12 mouse cellular contexts compared by ENCODE assay signal in genomic region chr2:38637716-38638267, GRCm38 (mm10). TPM values are rescaled to one million over a fixed set of nuclear protein-coding genes. Genes with fewer than 3 reads are reported as not detected.
DNase-seq lines count a peak whose midpoint lies in the region; ATAC-seq and TF ChIP-seq lines count a peak whose summit lies in the region.
"Had no signal": no experiment of that assay in that cellular context is flagged by ENCODE, and none has a peak within 500 bp of the region (broad histone marks: within the 10 kb centered on the region; RNA-seq: fewer than 3 reads in every experiment).

No protein-coding gene starts in this region.

- H3K9me3 ChIP-seq in forebrain, embryonic 15.5 days, result no peaks in the 10 kb centered on the region
- H3K9me3 ChIP-seq in forebrain, embryonic 13.5 days (replicated peaks), result no peaks in the 10 kb centered on the region
- H3K9me3 ChIP-seq in liver, postnatal 0 days (ENCODE audit: low read length), result no peaks in the 10 kb centered on the region
- H3K9me3 ChIP-seq in MEL (replicated peaks; ENCODE audit: insufficient read depth, low read length), result no peaks in the 10 kb centered on the region
- H3K9me3 ChIP-seq in hindbrain, embryonic 10.5 days, result no peaks in the 10 kb centered on the region
- H3K9me3 ChIP-seq: kidney, embryonic 15.5 days; megakaryocyte, embryonic 14.5 days had no signal

- no peak overlapping the region for H3K4me3 ChIP-seq in forebrain, embryonic 15.5 days
- no peak overlapping the region for H3K4me3 ChIP-seq in forebrain, embryonic 13.5 days
- H3K4me3 ChIP-seq in liver, postnatal 0 days (ENCODE audit: low read depth, low read length), result no peak overlapping the region
- no peak overlapping the region for H3K4me3 ChIP-seq in MEL (ENCODE audit: control insufficient read depth in 1 of 2, insufficient read depth in 1 of 2, low read depth in 2 of 2, low read length in 2 of 2)
- no peak overlapping the region for H3K4me3 ChIP-seq in hindbrain, embryonic 10.5 days
- H3K4me3 ChIP-seq: kidney, embryonic 15.5 days; megakaryocyte, embryonic 14.5 days had no signal

- no peak overlapping the region for H3K4me2 ChIP-seq in forebrain, embryonic 15.5 days (replicated peaks)
- no peak overlapping the region for H3K4me2 ChIP-seq in forebrain, embryonic 13.5 days
- no peak overlapping the region for H3K4me2 ChIP-seq in liver, postnatal 0 days (ENCODE audit: low read depth, low read length)
- H3K4me2 ChIP-seq: kidney, embryonic 15.5 days; liver, embryonic 11.5 days had no signal

- H3K36me3 ChIP-seq in forebrain, embryonic 15.5 days, result peaks cover 81% of the 10 kb centered on the region
- H3K36me3 ChIP-seq in forebrain, embryonic 13.5 days (ENCODE audit: poor library complexity, severe bottlenecking), result peaks cover 82% of the 10 kb centered on the region
- peaks cover 77% of the 10 kb centered on the region for H3K36me3 ChIP-seq in liver, postnatal 0 days (replicated peaks; ENCODE audit: insufficient read depth, low read length)
- H3K36me3 ChIP-seq in MEL (ENCODE audit: control insufficient read depth in 1 of 2, insufficient read depth in 2 of 2, low read length in 2 of 2), result peaks cover 8 to 31% of the 10 kb centered on the region in 2 experiments
- H3K36me3 ChIP-seq in hindbrain, embryonic 10.5 days, result peaks cover 92% of the 10 kb centered on the region

- no peak overlapping the region for H3K27ac ChIP-seq in forebrain, embryonic 15.5 days (replicated peaks)
- H3K27ac ChIP-seq in forebrain, embryonic 13.5 days, result no peak overlapping the region
- no peak overlapping the region for H3K27ac ChIP-seq in liver, postnatal 0 days (ENCODE audit: low read depth)
- H3K27ac ChIP-seq in MEL (ENCODE audit: control insufficient read depth, low read depth, low read length), result no peak overlapping the region
- H3K27ac ChIP-seq in hindbrain, embryonic 10.5 days, result no peak overlapping the region
- H3K27ac ChIP-seq: kidney, embryonic 15.5 days had no signal

- TF ChIP-seq CTCF in liver, postnatal 0 days (IDR thresholded peaks at IDR 0.05; ENCODE audit: low read depth), result peak; percentile 23
- peak in 1 of 3 experiments; percentile 46; a peak in 2 of 6 replicates for TF ChIP-seq CTCF in MEL (IDR thresholded peaks at IDR 0.05 in 2 of 3, conservative IDR thresholded peaks at IDR 0.05 in 1 of 3; ENCODE audit: control insufficient read depth in 1 of 3, insufficient read depth in 1 of 3, low read depth in 2 of 3, low read length in 3 of 3, poor library complexity in 1 of 3, severe bottlenecking in 1 of 3)

- no peak for TF ChIP-seq POLR2A in MEL (IDR thresholded peaks at IDR 0.05; ENCODE audit: control insufficient read depth in 1 of 2, insufficient read depth in 1 of 2, low read depth in 1 of 2, low read length in 2 of 2, poor library complexity in 1 of 2)

- TF ChIP-seq EP300 in liver, postnatal 0 days (IDR thresholded peaks at IDR 0.05; ENCODE audit: low read depth), result no peak
- TF ChIP-seq EP300 in MEL (IDR thresholded peaks at IDR 0.05; ENCODE audit: low read depth in 1 of 2, low read length in 2 of 2), result no peak

- H3K9ac ChIP-seq in forebrain, embryonic 15.5 days (replicated peaks), result no peak overlapping the region
- no peak overlapping the region for H3K9ac ChIP-seq in forebrain, embryonic 13.5 days
- H3K9ac ChIP-seq in liver, postnatal 0 days (replicated peaks), result no peak overlapping the region
- H3K9ac ChIP-seq in MEL (ENCODE audit: control insufficient read depth, low read depth, low read length, poor library complexity, severe bottlenecking), result no peak overlapping the region
- H3K9ac ChIP-seq: kidney, embryonic 15.5 days had no signal

- peaks cover 6% of the 10 kb centered on the region for H3K4me1 ChIP-seq in forebrain, embryonic 15.5 days
- peaks cover 5% of the 10 kb centered on the region; the same call in 1 of the 2 replicates for H3K4me1 ChIP-seq in forebrain, embryonic 13.5 days
- H3K4me1 ChIP-seq in liver, postnatal 0 days (ENCODE audit: insufficient read depth), result peaks cover 4% of the 10 kb centered on the region
- no peaks in the 10 kb centered on the region for H3K4me1 ChIP-seq in MEL (ENCODE audit: control insufficient read depth in 1 of 2, insufficient read depth in 2 of 2, low read length in 2 of 2)
- peaks cover 5% of the 10 kb centered on the region for H3K4me1 ChIP-seq in hindbrain, embryonic 10.5 days (replicated peaks)

- 82% methylated on average over 4 of the region's 4 CpGs for WGBS in forebrain, embryonic 15.5 days
- 79% methylated on average over 4 of the region's 4 CpGs for WGBS in forebrain, embryonic 13.5 days
- 83% methylated on average over 4 of the region's 4 CpGs for WGBS in liver, postnatal 0 days (ENCODE audit: insufficient replicate concordance)
- WGBS in hindbrain, embryonic 10.5 days, result 84% methylated on average over 4 of the region's 4 CpGs

- peaks cover 20% of the 10 kb centered on the region for H3K79me2 ChIP-seq in MEL (ENCODE audit: control insufficient read depth, insufficient read depth, low read length, poor library complexity)

- no peaks in the 10 kb centered on the region for H3K27me3 ChIP-seq in forebrain, embryonic 15.5 days
- H3K27me3 ChIP-seq in forebrain, embryonic 13.5 days, result no peaks in the 10 kb centered on the region
- H3K27me3 ChIP-seq in liver, postnatal 0 days (ENCODE audit: insufficient read depth, low read length), result no peaks in the 10 kb centered on the region
- no peaks in the 10 kb centered on the region for H3K27me3 ChIP-seq in MEL (ENCODE audit: control insufficient read depth in 1 of 2, insufficient read depth in 2 of 2, low read length in 2 of 2)
- H3K27me3 ChIP-seq in hindbrain, embryonic 10.5 days (ENCODE audit: insufficient read depth, poor library complexity, severe bottlenecking), result no peaks in the 10 kb centered on the region
- H3K27me3 ChIP-seq: kidney, embryonic 15.5 days; megakaryocyte, embryonic 14.5 days had no signal

- peak; percentile 17 for TF ChIP-seq RAD21 in MEL (IDR thresholded peaks at IDR 0.05; ENCODE audit: low read depth, low read length)

- no peak for DNase-seq in liver, postnatal 0 days
- DNase-seq in liver, result no peak
- peak; percentile 31 for DNase-seq in MEL (ENCODE audit: low read depth, low spot score)
- peak; percentile 39 for DNase-seq in naive thymus-derived CD4-positive, alpha-beta T cell, adult 2 months (ENCODE audit: low read depth)
- no peak for DNase-seq in neural tube, embryonic 10.5 days (ENCODE audit: extremely low spot score, low spot score)
- no peak for DNase-seq in hindbrain, embryonic 10.5 days (ENCODE audit: low spot score)
- DNase-seq: right cerebral cortex, postnatal 14 days had no signal

- ATAC-seq in forebrain, embryonic 15.5 days (replicated peaks), result 0 out of 2 replicates have a peak, but pooled peaks have one; percentile 53
- no peak for ATAC-seq in forebrain, embryonic 13.5 days
- ATAC-seq in liver, postnatal 0 days, result no peak

TF ChIP-seq in MEL, 35 proteins besides CTCF, POLR2A, EP300 and RAD21:
- peak; percentile 80 for TF ChIP-seq ZNF384 (IDR thresholded peaks at IDR 0.05; ENCODE audit: low read depth, low read length)
- peak; percentile 11; the same call in 1 of the 2 replicates for TF ChIP-seq SMC3 (IDR thresholded peaks at IDR 0.05; ENCODE audit: low read depth, low read length)
- TF ChIP-seq MYC (IDR thresholded peaks at IDR 0.05; ENCODE audit: low read depth, low read length), result no peak

RNA-seq across cellular contexts. Expression of gene Psmb7, which starts 6.1 kb away (rescaled TPM):
- 302 and 304 TPM in 2 replicates for polyA plus RNA-seq in forebrain, embryonic 15.5 days (2015; fragmentation: Nextera tagmentation; extraction: Ambion mirVana)
- 348 and 354 TPM in 2 replicates for polyA plus RNA-seq in forebrain, embryonic 13.5 days (2015; fragmentation: Nextera tagmentation; extraction: Ambion mirVana)
- polyA plus RNA-seq in liver, postnatal 0 days (2015; fragmentation: Nextera tagmentation; extraction: Ambion mirVana), result 112 and 120 TPM in 2 replicates
- total RNA-seq in MEL (2012; rRNA removed), result 367 and 433 TPM in 2 replicates
- polyA plus RNA-seq in MEL (2012; ENCODE audit: insufficient read depth in 1 of 2, insufficient read length in 2 of 2, low read depth in 1 of 2, low replicate concordance in 2 of 2, missing spikeins in 1 of 2), result 100 to 1,000 TPM in 1 of 2 experiments, not detected in 1; 337 TPM
- 319 and 334 TPM in 2 replicates for polyA plus RNA-seq in hindbrain, embryonic 10.5 days (2016; fragmentation: Nextera tagmentation; extraction: Ambion mirVana)

Comparison
In these comparisons a context has a peak if more than half of its experiments do, and no peak if none do; other contexts are left out.
1. DNase-seq: peak in MEL (single experiment) and naive thymus-derived CD4-positive, alpha-beta T cell, adult 2 months (single experiment); none in liver, postnatal 0 days (single experiment), liver (single experiment), neural tube, embryonic 10.5 days (single experiment) and hindbrain, embryonic 10.5 days (single experiment).